Mouse (Mus musculus) hindbrain, embryonic 10.5 days (tissue): ENCODE data around the gene Pphln1. TPM values are rescaled to one million over a fixed set of nuclear protein-coding genes. Genes with fewer than 3 reads are reported as not detected.

ENCODE experiments used
- DNase-seq: peaks from one replicate; pipeline ENCODE4 v3.0.0-alpha.2; 2017; ENCODE audit warnings: low spot score
- H3K27ac ChIP-seq: fragments of 300-500 bp; sonication (generic); 2 replicates; pipeline ENCODE4 v1.5.1; 2016; ENCODE audit warnings: mild to moderate bottlenecking, moderate library complexity
- H3K27me3 ChIP-seq: fragments of 300-500 bp; sonication (generic); 2 replicates; pipeline ENCODE4 v1.6.1; 2016; ENCODE audit warnings: mild to moderate bottlenecking; ENCODE audit not compliant: poor library complexity, insufficient read depth, severe bottlenecking
- H3K36me3 ChIP-seq: fragments of 300-500 bp; sonication (generic); 2 replicates; pipeline ENCODE4 v1.6.1; 2016; ENCODE audit warnings: mild to moderate bottlenecking, moderate library complexity
- H3K4me1 ChIP-seq: fragments of 300-500 bp; sonication (generic); replicated peaks from 2 replicates; pipeline ENCODE4 v1.6.1; 2016; ENCODE audit warnings: mild to moderate bottlenecking
- H3K4me3 ChIP-seq: fragments of 300-500 bp; sonication (generic); 2 replicates; pipeline ENCODE4 v1.5.1; 2016; ENCODE audit warnings: mild to moderate bottlenecking, moderate library complexity
- H3K9me3 ChIP-seq: fragments of 300-500 bp; sonication (generic); 2 replicates; pipeline ENCODE4 v1.6.1; 2016; ENCODE audit warnings: mild to moderate bottlenecking, moderate library complexity
- WGBS: fragments of 180-500 bp; shearing (Covaris S2); methylation state at CpG from one replicate; pipeline ENCODE4 v1.1.7; 2016; 5-methylcytosine and 5-hydroxymethylcytosine counted together
- polyA plus RNA-seq: library from polyadenylated mRNA; unstranded; fragments of >200 nt; fragmentation: Nextera tagmentation; extraction: Ambion mirVana; gene quantifications from 2 replicates; pipeline ENCODE4 v1.2.1, GENCODE M21; 2016

The Pphln1 gene
- polyA plus RNA-seq, 1 experiment from 2014 or later = 86.0 TPM

DNA sequence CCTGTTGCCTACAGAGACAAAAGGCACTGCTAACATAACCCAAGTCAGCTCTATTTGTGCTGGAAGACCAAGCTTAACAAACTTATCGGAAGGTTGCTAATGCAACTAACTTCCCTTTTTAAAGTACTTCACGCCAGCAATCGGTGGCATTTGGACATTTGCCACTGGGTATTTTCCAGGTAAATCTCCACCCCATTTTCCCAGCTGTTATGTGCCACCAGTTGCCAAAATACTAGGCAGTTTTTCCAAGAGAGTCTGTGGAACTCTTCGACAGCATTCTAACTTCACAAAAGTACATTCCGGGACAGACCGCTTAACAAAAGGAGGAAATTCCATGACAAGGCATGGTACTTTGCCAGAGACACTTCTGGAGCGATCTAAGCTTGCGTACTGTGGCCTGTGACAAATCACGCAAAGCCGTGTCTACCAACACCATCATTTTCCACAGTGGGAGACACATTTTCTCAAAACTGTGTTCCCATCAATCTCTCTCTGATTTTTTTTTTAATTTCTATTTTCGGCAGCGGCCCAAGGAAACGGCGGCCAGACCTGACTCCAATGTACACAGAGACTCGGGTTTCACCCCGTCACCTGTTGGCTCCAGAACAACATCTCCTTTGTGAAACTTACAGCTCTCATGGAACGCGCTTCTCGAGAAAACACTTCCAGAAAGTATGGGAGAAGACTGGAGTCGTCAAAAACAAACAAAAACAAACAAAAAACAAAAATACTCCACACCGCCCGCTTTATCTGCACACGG is 120.2 kb downstream of the Pphln1 start:
- H3K27ac ChIP-seq = peak overlapping the region; percentile 83
- peaks cover 89% of the 10 kb centered on the region for H3K27me3 ChIP-seq
- peak overlapping the region; percentile 82 for H3K4me3 ChIP-seq
- 4% methylated on average over 23 of the region's 23 CpGs for WGBS
- H3K9me3 ChIP-seq = no peaks in the 10 kb centered on the region
- DNase-seq = peak; percentile 15
- H3K36me3 ChIP-seq = no peaks in the 10 kb centered on the region
- peaks cover 46% of the 10 kb centered on the region for H3K4me1 ChIP-seq

DNA sequence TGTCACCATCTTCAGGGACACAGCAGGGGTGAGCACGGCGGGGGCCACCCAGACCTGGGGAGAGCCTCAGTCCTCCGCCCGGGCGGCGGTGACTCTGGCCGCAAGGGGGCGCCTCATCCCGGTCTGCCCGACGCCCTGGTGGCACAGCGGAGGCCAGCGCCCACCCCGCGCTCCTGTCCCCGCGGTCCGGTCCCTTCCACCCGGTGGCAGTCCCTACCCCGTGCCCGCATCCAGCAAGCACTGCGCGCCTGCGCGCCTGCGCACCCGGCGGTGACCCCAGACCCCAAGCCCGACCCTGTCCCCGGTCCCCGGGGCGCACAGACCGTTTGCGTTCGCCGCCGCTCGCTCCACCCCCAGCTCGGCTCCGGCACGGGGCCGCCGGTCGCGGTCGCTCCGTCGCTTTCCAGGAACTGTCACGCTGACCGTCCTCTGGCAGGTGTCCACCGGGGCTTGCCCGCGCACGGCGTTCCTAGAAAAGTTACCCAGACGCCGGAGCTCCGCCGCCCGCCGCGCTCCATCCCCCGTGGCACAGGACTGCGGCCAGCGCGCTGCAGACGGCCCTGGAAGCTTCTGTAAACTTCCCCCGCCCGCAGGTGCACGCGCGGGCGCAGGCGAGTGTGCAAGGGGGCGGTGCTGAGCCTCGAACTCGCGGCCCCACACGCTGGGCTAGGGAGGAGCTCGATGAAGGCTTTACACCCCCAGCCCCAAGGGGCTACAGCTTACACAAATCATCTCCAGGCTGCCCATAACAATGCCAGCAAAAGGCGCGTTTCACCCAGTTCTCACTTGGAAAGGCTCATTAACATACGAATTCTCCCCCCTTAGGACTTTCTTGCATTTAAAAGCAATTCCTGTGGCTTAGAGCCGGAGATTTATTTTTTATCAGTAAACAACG is 121.0 kb downstream of the Pphln1 start:
- WGBS = under 1% methylated on average over 85 of the region's 85 CpGs
- DNase-seq = peak; percentile 78
- H3K9me3 ChIP-seq = no peaks in the 10 kb centered on the region
- H3K4me1 ChIP-seq = peaks cover 40% of the 10 kb centered on the region
- peak overlapping the region; percentile 82 for H3K4me3 ChIP-seq
- peak overlapping the region; percentile 83 for H3K27ac ChIP-seq
- H3K27me3 ChIP-seq = peaks cover 89% of the 10 kb centered on the region
- no peaks in the 10 kb centered on the region for H3K36me3 ChIP-seq

DNA sequence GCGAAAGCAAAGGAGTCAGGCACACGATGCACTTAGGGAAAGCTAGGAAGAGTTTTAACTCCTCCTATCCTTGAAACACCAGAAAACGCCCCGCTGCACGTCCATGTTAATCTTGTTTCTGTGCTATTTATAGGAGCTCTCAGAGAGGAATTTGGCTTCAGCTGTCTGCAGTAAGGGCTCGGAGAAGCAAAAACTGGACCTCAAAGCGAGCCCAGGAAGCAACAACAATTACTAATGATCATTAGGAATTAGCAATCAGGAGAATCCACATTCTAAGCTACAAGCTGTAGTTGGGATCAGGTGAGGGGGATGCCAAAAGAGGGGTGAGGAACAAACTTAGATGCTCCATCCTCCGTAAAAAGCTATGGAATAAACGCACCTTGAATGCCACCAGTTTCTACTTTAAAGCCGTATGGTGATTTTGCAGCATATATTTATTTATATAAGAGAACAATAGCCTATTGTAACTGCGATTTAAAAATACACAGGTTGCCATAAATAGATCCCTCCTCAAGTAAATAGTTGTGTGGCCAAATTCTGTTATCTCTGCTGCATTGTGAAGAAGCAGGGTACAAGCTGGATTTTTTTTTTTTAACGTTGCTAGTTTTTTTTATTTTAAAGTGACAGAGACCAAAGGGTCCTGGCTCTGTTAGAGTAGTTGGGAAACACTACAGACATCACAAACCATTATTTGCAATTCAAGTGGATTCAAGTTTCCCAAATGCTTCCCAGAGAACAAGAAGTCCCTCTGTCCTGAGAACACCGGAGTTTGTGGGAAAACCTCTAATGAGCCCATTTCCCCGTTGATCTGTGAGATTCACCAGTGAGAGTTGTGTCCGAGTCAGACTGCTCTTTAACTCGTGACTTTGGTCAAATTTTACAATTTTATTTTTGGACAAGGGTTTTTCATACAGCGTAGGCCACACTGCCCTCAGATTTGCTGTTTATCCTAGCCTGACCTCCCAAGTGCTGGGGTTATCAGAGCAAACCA is 122.0 kb downstream of the Pphln1 start:
- H3K36me3 ChIP-seq = no peaks in the 10 kb centered on the region
- 5% methylated on average over 17 of the region's 17 CpGs for WGBS
- DNase-seq = peak; percentile 37
- H3K4me1 ChIP-seq = peaks cover 39% of the 10 kb centered on the region
- H3K27ac ChIP-seq = peak overlapping the region; percentile 83; the same call in 1 of the 2 replicates
- no peaks in the 10 kb centered on the region for H3K9me3 ChIP-seq
- peak overlapping the region; percentile 82 for H3K4me3 ChIP-seq
- H3K27me3 ChIP-seq = peaks cover 81% of the 10 kb centered on the region

DNA sequence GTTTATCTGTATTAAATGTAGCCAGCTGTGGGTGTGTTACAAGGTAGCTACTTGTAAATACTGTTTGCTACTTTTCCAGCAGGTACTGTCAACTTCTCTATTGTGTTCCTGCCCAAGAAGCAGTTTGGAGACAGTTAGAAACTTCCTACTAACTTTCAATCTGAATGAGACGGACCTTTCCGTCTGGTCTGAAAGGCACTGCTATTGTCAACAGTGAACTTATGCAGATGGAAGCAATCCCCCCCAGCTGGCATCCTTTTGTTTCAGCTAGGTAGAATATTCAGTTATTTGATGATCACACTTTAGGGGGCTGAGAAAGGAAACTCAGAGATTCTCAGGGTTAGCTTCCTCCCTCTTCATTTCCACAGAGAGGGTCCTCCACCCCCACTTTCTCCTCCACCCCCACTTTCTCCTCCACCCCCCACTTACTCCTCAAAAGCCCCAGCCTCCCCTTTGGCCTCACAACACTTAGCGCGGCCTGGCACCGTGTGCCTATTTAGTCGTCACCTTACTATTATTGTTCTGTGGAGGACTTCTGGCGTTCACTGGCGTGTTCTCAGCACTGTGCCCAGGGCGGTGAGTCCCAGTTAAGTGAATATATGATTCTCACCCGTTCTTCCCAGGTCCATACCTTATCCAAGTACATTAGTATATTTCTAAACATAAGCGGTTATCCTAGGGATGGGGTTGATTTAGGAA is 123.1 kb downstream of the Pphln1 start:
- 20% methylated on average over 11 of the region's 11 CpGs for WGBS
- Histone ChIP-seq H3K4me1 (peaks cover 39% of the 10 kb centered on the region), H3K36me3 (no peaks in the 10 kb centered on the region), H3K4me3 (no peak overlapping the region), H3K9me3 (no peaks in the 10 kb centered on the region), H3K27me3 (peaks cover 70% of the 10 kb centered on the region), H3K27ac (no peak overlapping the region)
- DNase-seq = no peak

DNA sequence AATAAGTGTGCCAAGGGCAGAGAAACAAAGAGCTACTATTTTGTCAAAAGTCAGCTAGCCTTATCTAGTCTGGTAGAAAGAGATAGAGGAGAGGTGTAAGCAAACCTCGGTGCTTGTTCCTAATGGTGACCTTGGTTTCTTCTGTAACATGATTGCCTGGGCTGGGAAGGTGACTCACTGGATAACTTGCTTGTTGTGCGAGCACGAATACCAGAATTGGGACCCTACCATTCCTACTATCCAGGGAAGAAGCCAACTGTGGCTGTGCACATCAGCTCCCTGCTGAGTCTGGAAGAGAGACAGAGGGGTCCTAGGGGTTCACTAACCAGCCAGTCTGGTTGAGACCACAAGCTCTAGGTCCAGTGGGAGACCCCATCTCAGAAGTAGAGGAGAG is 123.6 kb downstream of the Pphln1 start:
- no peaks in the 10 kb centered on the region for H3K36me3 ChIP-seq
- no peak for DNase-seq
- no peak overlapping the region for H3K27ac ChIP-seq
- 27% methylated on average over 3 of the region's 3 CpGs for WGBS
- peaks cover 39% of the 10 kb centered on the region for H3K4me1 ChIP-seq
- peaks cover 67% of the 10 kb centered on the region for H3K27me3 ChIP-seq
- H3K4me3 ChIP-seq = no peak overlapping the region
- H3K9me3 ChIP-seq = no peaks in the 10 kb centered on the region

DNA sequence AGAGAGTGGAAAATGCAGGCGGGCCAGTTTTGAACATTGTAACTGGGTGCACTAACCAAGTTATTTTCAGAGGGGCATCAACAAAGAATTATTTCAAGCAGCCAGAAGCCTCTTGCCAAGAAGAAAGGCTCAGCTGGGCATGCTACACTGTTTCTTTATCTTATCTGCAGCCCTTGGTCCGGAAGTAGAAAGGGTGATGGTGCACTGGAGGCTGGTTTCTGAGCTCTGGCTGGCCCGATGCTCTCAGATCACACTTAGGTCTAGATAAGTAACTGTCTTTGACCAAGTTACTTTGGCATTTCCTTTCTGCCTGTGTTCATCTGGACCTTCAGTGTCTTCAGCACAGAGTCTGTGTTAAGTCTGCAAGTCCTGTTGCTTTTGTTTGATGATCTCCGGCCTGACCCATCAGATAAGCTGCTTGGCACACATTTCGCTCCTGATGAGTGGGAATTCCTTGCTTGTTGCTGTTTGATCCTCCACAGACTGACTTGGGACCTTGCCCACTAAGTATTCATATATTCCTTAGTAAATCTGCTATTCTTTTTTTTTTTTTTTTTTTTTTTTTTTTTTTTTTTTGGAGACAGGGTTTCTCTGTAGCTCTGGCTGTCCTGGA is 127.3 kb downstream of the Pphln1 start:
- DNase-seq = no peak
- Histone ChIP-seq H3K4me3 (no peak overlapping the region), H3K27me3 (peaks cover 39% of the 10 kb centered on the region), H3K4me1 (peaks cover 17% of the 10 kb centered on the region), H3K9me3 (no peaks in the 10 kb centered on the region), H3K36me3 (no peaks in the 10 kb centered on the region), H3K27ac (no peak overlapping the region)
- 87% methylated on average over 5 of the region's 5 CpGs for WGBS

DNA sequence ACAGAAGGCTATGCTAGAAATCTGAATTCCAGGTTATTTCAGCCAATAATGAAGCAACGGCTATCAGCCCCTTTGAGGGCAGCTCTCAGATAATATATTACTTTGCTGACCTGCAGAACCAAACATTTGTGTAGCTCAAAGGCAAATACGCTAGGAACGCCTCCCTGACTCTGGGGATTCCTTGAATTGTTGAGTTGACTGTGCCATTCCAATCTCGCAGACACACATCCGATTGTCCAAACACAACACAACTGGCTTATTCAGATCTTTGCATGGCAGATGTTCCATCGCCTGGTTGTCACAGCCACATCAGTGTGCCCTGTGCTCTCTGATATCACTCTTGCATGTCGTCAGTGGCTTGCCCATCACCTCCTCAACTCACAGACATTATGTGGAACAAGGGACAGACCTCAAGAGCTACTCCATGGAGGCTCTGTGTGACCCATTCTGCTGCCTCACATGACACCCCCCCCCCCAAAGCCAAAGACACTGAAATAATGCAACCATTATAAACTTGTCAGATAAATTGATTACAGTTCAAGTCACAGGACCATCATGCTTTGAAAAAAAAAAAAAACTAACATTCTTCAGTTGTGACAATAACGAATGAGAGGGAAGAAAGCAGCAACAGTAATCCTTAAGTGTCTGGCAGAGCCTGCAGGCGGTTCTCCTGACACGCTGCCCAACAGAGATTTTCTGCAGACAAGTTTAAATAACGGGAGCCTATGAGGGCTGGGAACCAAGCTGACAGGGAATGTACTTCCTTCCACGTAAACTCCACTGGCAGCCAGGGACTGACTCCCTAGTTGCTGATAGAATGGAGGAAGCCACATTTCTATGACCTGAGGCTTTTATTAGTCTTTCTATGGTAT is 131.9 kb downstream of the Pphln1 start:
- 71% methylated on average over 12 of the region's 12 CpGs for WGBS
- no peaks in the 10 kb centered on the region for H3K36me3 ChIP-seq
- peaks cover 20% of the 10 kb centered on the region for H3K4me1 ChIP-seq
- H3K9me3 ChIP-seq = no peaks in the 10 kb centered on the region
- no peak overlapping the region for H3K27ac ChIP-seq
- H3K4me3 ChIP-seq = no peak overlapping the region
- no peak for DNase-seq
- H3K27me3 ChIP-seq = no peaks in the 10 kb centered on the region

DNA sequence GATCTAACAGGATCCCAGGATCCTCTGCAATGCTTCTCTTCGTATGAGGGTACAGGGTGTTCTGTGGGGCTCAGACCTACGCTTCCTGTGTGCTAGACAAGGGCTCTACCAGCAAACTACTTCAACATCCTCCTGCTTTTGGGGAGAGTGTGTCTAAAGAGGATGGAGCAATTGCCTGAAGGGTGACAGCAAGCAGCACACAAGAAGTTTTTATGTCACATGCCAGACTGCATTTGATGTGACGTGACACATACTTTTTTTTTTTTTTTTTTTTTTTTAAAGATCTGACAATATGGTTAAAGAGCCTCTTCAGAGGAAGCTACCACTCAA is 132.5 kb downstream of the Pphln1 start:
- no peak for DNase-seq
- Histone ChIP-seq H3K36me3 (no peaks in the 10 kb centered on the region), H3K4me3 (no peak overlapping the region), H3K9me3 (no peaks in the 10 kb centered on the region), H3K4me1 (peaks cover 20% of the 10 kb centered on the region), H3K27ac (no peak overlapping the region), H3K27me3 (no peaks in the 10 kb centered on the region)
- 81% methylated on average over 3 of the region's 3 CpGs for WGBS

DNA sequence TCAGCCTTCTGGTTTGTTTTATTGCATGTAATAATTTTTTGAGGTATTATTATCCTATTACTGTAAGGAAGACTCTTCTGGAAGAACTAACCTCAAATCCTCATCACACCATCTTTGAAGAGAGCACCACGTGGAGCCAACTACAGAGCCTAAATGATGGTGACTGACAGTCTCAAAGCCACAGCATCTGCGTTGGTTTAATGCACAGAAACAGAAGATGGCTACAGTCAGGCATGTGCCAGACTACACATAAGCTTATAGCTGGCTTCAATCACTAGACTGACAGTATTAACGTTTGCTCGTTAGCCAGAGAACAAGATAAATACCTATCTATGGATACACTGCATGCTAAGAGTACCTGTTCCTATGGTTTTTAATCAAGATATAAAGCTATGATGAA is 138.0 kb downstream of the Pphln1 start:
- Histone ChIP-seq H3K36me3 (no peaks in the 10 kb centered on the region), H3K27ac (no peak overlapping the region), H3K4me3 (no peak overlapping the region), H3K9me3 (no peaks in the 10 kb centered on the region), H3K27me3 (no peaks in the 10 kb centered on the region), H3K4me1 (peaks cover 11% of the 10 kb centered on the region)
- no peak for DNase-seq
- 87% methylated on average over 4 of the region's 4 CpGs for WGBS

DNA sequence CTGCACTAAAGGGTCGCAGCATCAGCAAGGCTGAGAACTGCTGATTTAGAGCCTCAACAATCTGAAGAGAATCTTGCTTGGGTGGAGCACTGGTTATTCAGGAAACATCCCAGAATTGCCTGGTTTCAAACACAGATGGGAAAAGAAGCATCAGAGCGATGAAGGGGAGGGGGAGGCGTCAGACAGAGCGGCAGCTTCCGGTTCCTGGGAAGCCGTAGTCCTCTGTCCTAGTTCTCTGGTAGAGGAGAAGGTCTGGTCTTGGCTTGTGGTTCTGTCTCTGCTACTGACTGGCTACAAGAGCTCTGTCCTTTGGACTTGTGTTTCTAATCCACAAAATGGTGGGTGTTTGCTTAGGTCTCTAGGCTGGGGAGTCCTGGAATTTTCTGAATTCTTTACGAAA is 139.6 kb downstream of the Pphln1 start:
- no peak for DNase-seq
- Histone ChIP-seq H3K27ac (no peak overlapping the region), H3K4me1 (peaks cover 7% of the 10 kb centered on the region; the same call in 1 of the 2 replicates), H3K27me3 (no peaks in the 10 kb centered on the region), H3K9me3 (no peaks in the 10 kb centered on the region), H3K36me3 (no peaks in the 10 kb centered on the region), H3K4me3 (no peak overlapping the region)
- WGBS = 83% methylated on average over 7 of the region's 7 CpGs

DNA sequence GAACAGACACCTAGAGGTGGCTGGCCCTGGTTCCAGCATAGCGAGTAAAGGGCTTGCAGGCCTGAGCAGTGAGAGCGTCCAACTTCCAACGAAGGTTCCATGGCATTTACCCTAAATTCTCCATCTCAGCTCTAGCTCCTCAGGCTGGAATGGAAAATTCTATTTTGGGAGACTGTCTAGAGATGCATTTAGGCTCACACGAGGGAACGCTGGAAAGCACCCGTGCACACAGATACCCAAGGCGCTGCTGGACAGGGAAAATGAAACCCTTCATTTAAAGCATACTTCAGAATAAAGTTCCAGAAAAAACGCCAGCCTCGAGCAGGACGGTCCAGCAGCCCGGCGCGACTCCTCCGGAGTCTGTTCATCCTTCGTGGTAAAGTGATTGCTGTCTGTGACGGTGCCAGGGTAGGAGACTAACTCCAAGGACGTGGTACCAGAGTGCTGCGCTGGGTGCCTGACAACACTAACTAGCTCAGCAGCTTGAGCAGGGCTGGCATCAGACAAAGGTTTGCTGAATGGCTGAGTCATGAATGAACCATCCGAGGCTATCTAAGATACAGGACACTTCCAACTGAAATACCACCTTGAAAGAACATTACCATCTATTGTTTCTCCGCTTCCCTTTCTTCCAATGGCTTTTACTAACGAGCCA is 140.5 kb downstream of the Pphln1 start:
- 92% methylated on average over 21 of the region's 21 CpGs for WGBS
- DNase-seq = no peak

More for the DNA sequence above, 140.5 kb downstream of the Pphln1 start:
- Histone ChIP-seq H3K36me3 (no peaks in the 10 kb centered on the region), H3K27me3 (no peaks in the 10 kb centered on the region), H3K9me3 (no peaks in the 10 kb centered on the region), H3K27ac (no peak overlapping the region), H3K4me1 (peaks cover 7% of the 10 kb centered on the region; the same call in 1 of the 2 replicates), H3K4me3 (no peak overlapping the region)
